Mouse (Mus musculus) bone marrow, adult 2 months (tissue): ENCODE data around the gene Adamts10.

Experiments used
- CTCF ChIP-seq: fragments of 200-500 bp; IDR thresholded peaks from 2 replicates; pipeline ENCODE4 v1.5.1; 2011; ENCODE audit warnings: low read length, control low read depth; ENCODE audit not compliant: control insufficient read depth, insufficient read depth
- POLR2A ChIP-seq: fragments of 200-500 bp; IDR thresholded peaks from 2 replicates; pipeline ENCODE4 v1.6.1; 2011; ENCODE audit warnings: low read depth, mild to moderate bottlenecking, control low read depth, low read length, borderline replicate concordance; ENCODE audit not compliant: control insufficient read depth

DNA sequence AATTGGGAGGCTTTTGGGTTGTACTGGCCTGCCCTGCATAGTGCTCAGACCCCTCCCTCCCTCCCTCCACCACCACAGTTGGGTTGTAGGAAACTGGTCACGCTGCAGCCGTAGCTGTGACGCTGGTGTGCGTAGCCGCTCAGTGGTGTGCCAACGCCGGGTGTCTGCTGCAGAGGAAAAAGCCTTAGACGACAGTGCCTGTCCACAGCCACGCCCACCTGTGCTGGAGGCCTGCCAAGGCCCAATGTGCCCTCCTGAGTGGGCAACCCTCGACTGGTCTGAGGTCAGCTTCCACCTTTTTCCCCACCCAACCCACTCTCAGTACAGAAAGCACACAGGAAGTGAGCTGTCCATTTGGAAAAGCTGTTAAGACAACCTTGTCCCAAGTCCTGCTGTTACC is 26.4 kb downstream of the Adamts10 start:
- TF ChIP-seq CTCF (no peak), POLR2A (no peak)
